7 mouse cellular contexts compared by ENCODE assay signal in genomic region chr7:29853219-29853842, GRCm38 (mm10). TPM values are rescaled to one million over a fixed set of nuclear protein-coding genes. Genes with fewer than 3 reads are reported as not detected.
DNase-seq lines count a peak whose midpoint lies in the region; ATAC-seq and TF ChIP-seq lines count a peak whose summit lies in the region.

Gene Zfp940, minus strand, starts transcription at chr7:29853669.

- H3K27me3 ChIP-seq in intestine, embryonic 16.5 days (replicated peaks; ENCODE audit: control insufficient read depth, insufficient read depth, low read length) = no peaks in the 10 kb centered on the region
- no peaks in the 10 kb centered on the region for H3K27me3 ChIP-seq in midbrain, embryonic 11.5 days (ENCODE audit: control insufficient read depth, insufficient read depth, low read length)
- no peaks in the 10 kb centered on the region for H3K27me3 ChIP-seq in small intestine, adult 2 months (ENCODE audit: control insufficient read depth, insufficient read depth, low read length)

- peak within 1 kb of the TSS; percentile 70 for H3K9ac ChIP-seq in intestine, embryonic 16.5 days (ENCODE audit: low read depth, low read length)
- peak within 1 kb of the TSS; percentile 78 for H3K9ac ChIP-seq in midbrain, embryonic 11.5 days (ENCODE audit: low read length)

- peaks cover 4% of the 10 kb centered on the region for H3K4me1 ChIP-seq in intestine, embryonic 16.5 days (ENCODE audit: control insufficient read depth, insufficient read depth, low read length)
- 0 out of 2 replicates have a peak, but pooled peaks cover 5% of the 10 kb centered on the region for H3K4me1 ChIP-seq in midbrain, embryonic 11.5 days (ENCODE audit: control insufficient read depth, insufficient read depth, low read length)
- H3K4me1 ChIP-seq in small intestine, adult 2 months (ENCODE audit: control insufficient read depth, insufficient read depth, insufficient read length, low read length) = peaks cover 2% of the 10 kb centered on the region; the same call in 1 of the 2 replicates

- intact Hi-C loops in left cerebral cortex, postnatal 36 days (cut with DNase I) = no loop called here

- ATAC-seq in intestine, embryonic 16.5 days = peak; percentile 97
- ATAC-seq in midbrain, embryonic 11.5 days (ENCODE audit: low FRiP score) = peak; percentile 98

- WGBS in intestine, embryonic 16.5 days = under 1% methylated on average over 21 of the region's 21 CpGs
- WGBS in midbrain, embryonic 11.5 days = 2% methylated on average over 21 of the region's 21 CpGs
- WGBS in small intestine, adult 2 months = 2% methylated on average over 21 of the region's 21 CpGs

- TF ChIP-seq CTCF in small intestine, adult 2 months (IDR thresholded peaks at IDR 0.05; ENCODE audit: extremely low read depth, insufficient read length, insufficient replicate concordance, low read depth, low read length) = no peak

- H3K4me3 ChIP-seq in intestine, embryonic 16.5 days (ENCODE audit: low read length) = peak within 1 kb of the TSS; percentile 63
- peak within 1 kb of the TSS; percentile 57 for H3K4me3 ChIP-seq in midbrain, embryonic 11.5 days (ENCODE audit: low read depth, low read length)
- peak within 1 kb of the TSS; percentile 72 for H3K4me3 ChIP-seq in small intestine, adult 2 months (ENCODE audit: low read depth, low read length)

- H3K9me3 ChIP-seq in intestine, embryonic 16.5 days (ENCODE audit: control insufficient read depth, low read length) = no peaks in the 10 kb centered on the region
- H3K9me3 ChIP-seq in midbrain, embryonic 11.5 days (ENCODE audit: control insufficient read depth, low read length) = no peaks in the 10 kb centered on the region

- TF ChIP-seq POLR2A in small intestine, adult 2 months (IDR thresholded peaks at IDR 0.05; ENCODE audit: low read depth, low read length) = 0 out of 2 replicates have a peak, but pooled peaks have one; percentile 21

- no peak within 1 kb of the TSS for H3K27ac ChIP-seq in intestine, embryonic 16.5 days (ENCODE audit: low read length)
- no peak within 1 kb of the TSS for H3K27ac ChIP-seq in midbrain, embryonic 11.5 days (ENCODE audit: low read depth, low read length)
- H3K27ac ChIP-seq in small intestine, adult 2 months (ENCODE audit: insufficient read depth, low read depth, low read length) = no peak within 1 kb of the TSS

- H3K4me2 ChIP-seq in intestine, embryonic 16.5 days (ENCODE audit: low read depth, low read length) = peak within 1 kb of the TSS; percentile 81
- H3K4me2 ChIP-seq in midbrain, embryonic 11.5 days = peak within 1 kb of the TSS; percentile 74

- peak; percentile 72 for DNase-seq in adrenal gland, adult 8-10 months
- peak; percentile 91 for DNase-seq in embryo, embryonic 9.5 days (ENCODE audit: extremely low spot score)
- DNase-seq in gastrocnemius, postnatal 4 days (ENCODE audit: low spot score in 2 of 2) = peak; percentile 35 to 63
- peak; percentile 88 to 91 for DNase-seq in left cerebral cortex, postnatal 36 days (ENCODE audit: low spot score in 2 of 2)
- peak; percentile 99 for DNase-seq in midbrain, embryonic 11.5 days (ENCODE audit: low spot score, missing footprints)

- no peaks in the 10 kb centered on the region for H3K36me3 ChIP-seq in intestine, embryonic 16.5 days (ENCODE audit: control insufficient read depth, insufficient read depth, low read length)
- no peaks in the 10 kb centered on the region for H3K36me3 ChIP-seq in midbrain, embryonic 11.5 days (ENCODE audit: control insufficient read depth, insufficient read depth, low read length)
- no peaks in the 10 kb centered on the region for H3K36me3 ChIP-seq in small intestine, adult 2 months (ENCODE audit: control insufficient read depth, insufficient read depth, low read length)

RNA-seq across cellular contexts. Expression of gene Zfp940, which starts in this region (rescaled TPM):
- total RNA-seq in adrenal gland, adult 8-10 months (2022) = 1 to 10 TPM in 3 of 4 experiments, under 1 TPM in 1; 0.94 to 1.7 (median 1.2) TPM
- total RNA-seq in gastrocnemius, postnatal 4 days (2021) = 1 to 10 TPM in 1 of 2 experiments, under 1 TPM in 1; 0.91 to 1.0 TPM
- 2.7 and 3.2 TPM in 2 replicates for polyA plus RNA-seq in intestine, embryonic 16.5 days (2015; fragmentation: Nextera tagmentation; extraction: Ambion mirVana)
- 10 to 100 TPM; 17.3 to 17.8 TPM for total RNA-seq in left cerebral cortex, postnatal 36 days (2021)
- polyA plus RNA-seq in midbrain, embryonic 11.5 days (2014; fragmentation: Nextera tagmentation; extraction: Ambion mirVana) = 12.5 and 12.6 TPM in 2 replicates
- 0.05 and 0.06 TPM in 2 replicates for polyA plus RNA-seq in small intestine, adult 2 months (2012; rRNA removed)

Comparison
In these comparisons a context has a peak if more than half of its experiments do, and no peak if none do; other contexts are left out.
1. RNA of gene Zfp940 (total RNA-seq): 17.3 to 17.8 TPM in left cerebral cortex, postnatal 36 days; 0.94 to 1.7 TPM in adrenal gland, adult 8-10 months and 0.91 to 1.0 TPM in gastrocnemius, postnatal 4 days; every median in the first group is over 4 times any median in the second.
2. DNase-seq: peak in every context shown above with its lines; median percentile 99 in midbrain, embryonic 11.5 days; 91 in embryo, embryonic 9.5 days; 90 in left cerebral cortex, postnatal 36 days; 72 in adrenal gland, adult 8-10 months; 49 in gastrocnemius, postnatal 4 days.
3. Peak in every context shown above with its lines, with median percentiles within 50 percentile points of each other: H3K4me3 ChIP-seq.